Mouse (Mus musculus) lung, adult 2 months (tissue): ENCODE measurements at regions not wholly inside any gene's neighbourhood (a gene's known extent, or its start where the extent isn't known, plus 50 kb on each side); places are given as distances from the start of the nearest gene placed in this dataset.

Experiments used
- DNase-seq: peaks from one replicate; pipeline ENCODE4 v3.0.0; 2022
- H3K4me1 ChIP-seq: fragments of 200-500 bp; 2 replicates; pipeline ENCODE4 v1.6.1; 2011; ENCODE audit warnings: low read length; ENCODE audit not compliant: control insufficient read depth, insufficient read depth
- H3K4me3 ChIP-seq: fragments of 200-500 bp; replicated peaks from 2 replicates; pipeline ENCODE3; 2011; ENCODE audit warnings: low read depth, mild to moderate bottlenecking, control low read depth, low read length; ENCODE audit errors: extremely low read depth
- CTCF ChIP-seq: fragments of 200-500 bp; IDR thresholded peaks from 2 replicates; pipeline ENCODE4 v1.5.1; 2011; ENCODE audit warnings: mild to moderate bottlenecking, low read length, control low read depth; ENCODE audit not compliant: insufficient read depth
- POLR2A ChIP-seq: fragments of 200-500 bp; IDR thresholded peaks from 2 replicates; pipeline ENCODE4 v1.6.1; 2011; ENCODE audit warnings: low read depth, mild to moderate bottlenecking, control low read depth, low read length, borderline replicate concordance; ENCODE audit errors: extremely low read depth
- WGBS: fragments of 180-500 bp; shearing (Covaris S2); methylation state at CpG from one replicate; pipeline ENCODE4 v1.1.7; 2018; 5-methylcytosine and 5-hydroxymethylcytosine counted together

DNA sequence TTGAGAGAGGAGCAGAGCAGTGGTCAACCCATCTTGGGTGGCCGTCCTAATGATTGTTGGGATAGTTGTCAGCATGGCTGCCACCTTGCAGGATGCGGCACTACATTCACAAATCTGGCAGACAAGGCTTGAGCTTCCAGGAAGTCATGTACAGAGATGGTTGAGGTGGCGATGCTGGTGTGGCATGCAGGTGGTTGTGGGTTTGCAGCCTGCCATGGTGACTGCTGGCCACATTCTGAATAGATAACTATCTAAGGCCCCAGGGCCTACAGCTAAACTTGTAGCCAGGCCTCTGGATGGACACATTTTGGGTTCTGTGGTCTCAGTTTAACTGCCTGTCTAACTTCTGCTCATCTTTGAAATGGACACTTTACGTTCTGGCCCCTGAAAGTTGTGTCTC is 265.8 kb upstream of the Id2 start:
- WGBS = 94% methylated on average over 4 of the region's 4 CpGs
- no peak for DNase-seq
- H3K4me3 ChIP-seq = no peak overlapping the region
- H3K4me1 ChIP-seq = peaks cover 2% of the 10 kb centered on the region; the same call in 1 of the 2 replicates
- no peak for TF ChIP-seq CTCF
- TF ChIP-seq POLR2A = no peak

DNA sequence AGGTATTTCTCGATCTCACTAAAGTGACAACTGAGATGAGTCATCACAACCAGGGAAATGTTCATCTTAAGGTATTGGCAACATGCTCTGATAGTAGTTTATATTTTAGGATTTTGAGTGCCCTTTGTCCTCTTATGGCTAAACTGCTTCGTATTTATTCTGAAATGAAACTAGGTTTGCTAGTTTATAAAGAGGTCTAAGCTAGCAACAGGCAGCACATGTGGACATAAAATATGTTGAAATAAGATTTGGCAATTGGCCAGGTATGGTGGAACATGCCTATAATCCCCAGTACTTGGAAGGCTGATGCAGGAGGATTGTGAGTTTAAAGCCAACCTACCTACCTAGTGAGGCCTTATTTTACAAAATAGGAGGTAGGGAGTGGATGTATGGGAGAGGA is 263.8 kb upstream of the Id2 start:
- no peak for DNase-seq
- TF ChIP-seq CTCF = no peak
- TF ChIP-seq POLR2A = no peak
- WGBS = 85% methylated on average over 2 of the region's 2 CpGs
- Histone ChIP-seq H3K4me3 (no peak overlapping the region), H3K4me1 (0 out of 2 replicates have a peak, but pooled peaks cover 2% of the 10 kb centered on the region)

DNA sequence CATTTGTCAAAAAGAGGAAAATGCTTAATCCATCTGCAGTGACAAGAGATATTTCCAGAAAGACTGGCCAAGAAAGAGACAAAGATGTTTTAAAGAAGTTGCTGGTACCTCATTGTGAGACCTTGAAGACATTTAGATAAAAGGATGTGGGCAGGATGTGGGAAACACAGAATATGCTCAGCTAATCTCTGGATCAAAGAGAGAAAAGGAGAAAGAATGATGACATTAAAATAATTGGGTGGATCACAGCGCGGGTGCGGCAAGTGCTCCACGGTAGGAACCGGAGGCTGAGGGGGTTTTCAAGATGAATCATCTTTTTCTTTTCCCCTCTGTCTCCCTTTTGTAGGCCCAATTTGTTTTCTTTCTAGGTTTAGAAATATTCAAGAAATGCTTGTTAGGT is 263.0 kb upstream of the Id2 start:
- DNase-seq = no peak
- TF ChIP-seq POLR2A = no peak
- no peak for TF ChIP-seq CTCF
- 89% methylated on average over 5 of the region's 5 CpGs for WGBS

DNA sequence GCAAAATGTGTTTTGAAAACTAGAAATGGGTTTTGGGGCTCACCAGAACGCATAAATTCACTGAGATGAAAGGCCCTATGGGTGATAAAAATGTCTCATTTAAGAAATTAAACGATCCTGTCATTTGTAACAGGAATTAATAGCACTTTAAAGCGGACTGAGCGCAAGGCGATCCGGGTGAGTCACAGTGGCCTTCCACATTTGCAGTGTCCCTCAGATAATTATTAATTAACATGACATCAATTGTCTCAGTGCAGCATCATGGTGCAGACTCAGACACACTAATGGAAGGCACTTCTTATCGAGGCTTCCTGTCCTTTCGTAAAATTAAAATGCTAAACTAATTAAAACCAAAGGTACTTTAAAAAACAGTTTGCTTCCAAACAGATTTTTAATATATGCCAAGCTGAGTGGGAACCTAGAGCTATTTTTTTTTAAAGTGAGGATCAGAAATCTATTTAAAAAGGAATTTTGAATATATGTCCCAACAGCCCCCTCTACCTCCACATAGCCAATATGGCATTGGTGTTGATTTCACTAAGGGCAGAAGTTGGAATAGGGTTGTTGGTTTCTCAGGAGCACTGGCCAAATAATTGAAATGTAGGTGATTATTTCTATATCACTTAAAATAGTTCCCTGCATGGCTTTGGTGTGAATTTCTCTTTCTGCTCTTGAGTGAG is 262.0 kb upstream of the Id2 start:
- TF ChIP-seq CTCF (no peak), POLR2A (no peak)
- Histone ChIP-seq H3K4me3 (no peak overlapping the region), H3K4me1 (no peaks in the 10 kb centered on the region)
- DNase-seq = no peak
- 89% methylated on average over 8 of the region's 8 CpGs for WGBS

More for the DNA sequence above, 263.0 kb upstream of the Id2 start:
- Histone ChIP-seq H3K4me1 (no peaks in the 10 kb centered on the region), H3K4me3 (no peak overlapping the region)

DNA sequence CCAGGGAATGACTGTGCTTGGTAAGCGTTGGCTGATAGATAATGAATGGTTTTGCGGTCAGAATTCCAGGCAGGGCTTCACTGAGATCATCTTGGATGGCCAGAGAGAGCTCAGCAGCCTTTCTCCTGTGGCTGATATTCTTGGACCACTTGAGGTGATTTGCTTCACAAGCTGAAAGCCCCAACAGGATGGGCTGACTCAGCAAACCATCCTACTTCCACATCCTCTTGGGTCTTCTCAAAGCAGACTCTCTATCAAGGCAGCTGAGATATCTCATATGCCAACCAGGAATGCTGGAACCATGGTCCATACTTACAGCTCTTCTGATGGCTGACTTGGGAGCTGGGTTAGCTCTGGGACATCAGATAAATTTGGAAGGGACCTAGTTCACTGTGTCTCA is 259.8 kb upstream of the Id2 start:
- TF ChIP-seq CTCF (no peak), POLR2A (no peak)
- H3K4me3 ChIP-seq = no peak overlapping the region
- WGBS = 76% methylated on average over 2 of the region's 2 CpGs
- no peak for DNase-seq
- H3K4me1 ChIP-seq = no peaks in the 10 kb centered on the region

- TF ChIP-seq POLR2A = no peak
- no peak for TF ChIP-seq CTCF
- 74% methylated on average over 1 of the region's 1 CpGs for WGBS
- H3K4me3 ChIP-seq = no peak overlapping the region
- no peak for DNase-seq
- H3K4me1 ChIP-seq = no peaks in the 10 kb centered on the region
These were observed 258.3 kb upstream of the Id2 start for GRCm38 (mm10) chr12:25355217-25355616.

- no peak for TF ChIP-seq CTCF
- no peak for TF ChIP-seq POLR2A
- 92% methylated on average over 10 of the region's 10 CpGs for WGBS
- DNase-seq = no peak
- no peaks in the 10 kb centered on the region for H3K4me1 ChIP-seq
- H3K4me3 ChIP-seq = no peak overlapping the region
These were observed 256.5 kb upstream of the Id2 start for GRCm38 (mm10) chr12:25353402-25353896.

GRCm38 (mm10) chr12:25352160-25352559 is 255.2 kb upstream of the Id2 start:
- no peaks in the 10 kb centered on the region for H3K4me1 ChIP-seq
- TF ChIP-seq POLR2A (no peak), CTCF (no peak)
- DNase-seq = no peak
- H3K4me3 ChIP-seq = no peak overlapping the region

- TF ChIP-seq POLR2A = no peak
- no peak for TF ChIP-seq CTCF
- Histone ChIP-seq H3K4me1 (no peaks in the 10 kb centered on the region), H3K4me3 (no peak overlapping the region)
- WGBS = 81% methylated on average over 17 of the region's 17 CpGs
- DNase-seq = no peak
These were observed 247.4 kb upstream of the Id2 start for GRCm38 (mm10) chr12:25344354-25344753.

DNA sequence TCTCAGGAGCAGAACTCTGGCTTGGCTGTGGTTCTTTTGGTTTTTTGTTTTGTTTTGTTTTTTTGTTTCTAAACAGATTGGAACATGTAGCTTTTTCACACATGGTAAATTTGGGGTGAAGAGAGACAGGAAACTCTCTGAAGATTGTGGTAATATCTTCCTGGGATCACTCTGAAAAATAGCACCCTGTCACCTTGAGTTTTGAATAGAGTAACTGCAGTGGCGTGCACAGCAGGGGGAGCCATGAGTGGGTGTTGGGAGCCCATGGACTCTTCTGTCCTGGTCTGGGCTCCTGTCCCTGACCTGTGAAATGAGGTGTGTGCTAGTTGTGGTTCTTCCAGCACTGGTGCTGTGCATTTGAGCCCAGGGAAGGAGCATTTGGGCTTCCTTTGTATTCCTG is 241.8 kb upstream of the Id2 start:
- Histone ChIP-seq H3K4me3 (no peak overlapping the region), H3K4me1 (no peaks in the 10 kb centered on the region)
- TF ChIP-seq POLR2A (no peak), CTCF (peak; percentile 14; the same call in 1 of the 2 replicates)
- DNase-seq = no peak
- 77% methylated on average over 1 of the region's 1 CpGs for WGBS
